Mouse (Mus musculus) heart, adult 11 months (tissue): ENCODE measurements around the gene Ndufaf8.

ENCODE experiments used
- DNase-seq: peaks from one replicate; pipeline ENCODE4 v3.0.0; 2022

Ndufaf8 gene

GRCm38 (mm10) chr11:120086702-120087152 is 12.0 kb upstream of the Ndufaf8 start, which contains the start of gene Cep131:
Cep131 (minus strand) TSS chr11:120086827.
- DNase-seq = peak; percentile 100

DNA sequence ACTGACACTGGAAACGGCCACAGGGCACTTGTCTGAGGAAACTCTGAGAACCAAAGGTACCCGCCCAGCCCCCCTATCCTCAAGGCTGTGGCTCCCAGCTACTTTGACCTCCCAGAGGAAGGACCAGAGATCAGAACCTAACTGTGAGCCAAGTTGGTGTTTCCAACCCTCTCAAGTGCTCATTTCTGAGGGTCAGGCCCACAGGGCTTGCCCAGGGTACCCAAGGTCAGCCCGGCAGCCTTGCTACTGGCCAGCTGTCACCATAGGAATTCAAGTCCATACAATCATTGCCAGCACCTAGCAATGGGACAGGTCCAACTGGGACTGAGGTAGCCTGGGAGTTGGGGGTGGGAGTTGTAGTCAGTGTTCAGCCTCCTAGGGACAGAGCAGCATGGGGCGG is 8.1 kb upstream of the Ndufaf8 start:
- no peak for DNase-seq

- DNase-seq = peak; percentile 93
Observed at GRCm38 (mm10) chr11:120092817-120093591, 5.7 kb upstream of the Ndufaf8 start.

- peak; percentile 91 for DNase-seq
Observed at GRCm38 (mm10) chr11:120101036-120101435, 2.3 kb downstream of the Ndufaf8 start.

GRCm38 (mm10) chr11:120103431-120103997 is 4.8 kb downstream of the Ndufaf8 start:
- DNase-seq = peak; percentile 90

- DNase-seq = no peak
Observed at GRCm38 (mm10) chr11:120107026-120107425, 8.3 kb downstream of the Ndufaf8 start.

DNA sequence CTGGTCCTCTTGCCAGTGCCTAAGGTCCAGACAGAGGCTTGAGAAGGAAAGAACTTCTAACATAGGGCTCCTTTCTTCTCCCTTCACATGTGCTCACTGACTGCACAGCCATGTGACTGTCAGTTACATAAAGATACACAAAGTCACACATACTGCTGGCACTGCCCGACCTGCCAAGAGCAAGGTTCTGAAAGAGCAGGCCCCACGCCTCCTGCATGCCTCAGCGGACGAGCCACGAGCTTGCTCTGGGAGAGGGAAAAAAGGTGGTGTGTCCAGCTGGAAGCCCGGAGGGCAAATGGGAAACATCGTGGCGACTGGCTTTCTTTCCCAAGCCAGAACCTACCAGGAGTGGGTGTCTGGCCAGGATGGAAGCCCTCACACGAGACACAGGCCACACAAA is 9.1 kb downstream of the Ndufaf8 start:
- peak; percentile 95 for DNase-seq

DNA sequence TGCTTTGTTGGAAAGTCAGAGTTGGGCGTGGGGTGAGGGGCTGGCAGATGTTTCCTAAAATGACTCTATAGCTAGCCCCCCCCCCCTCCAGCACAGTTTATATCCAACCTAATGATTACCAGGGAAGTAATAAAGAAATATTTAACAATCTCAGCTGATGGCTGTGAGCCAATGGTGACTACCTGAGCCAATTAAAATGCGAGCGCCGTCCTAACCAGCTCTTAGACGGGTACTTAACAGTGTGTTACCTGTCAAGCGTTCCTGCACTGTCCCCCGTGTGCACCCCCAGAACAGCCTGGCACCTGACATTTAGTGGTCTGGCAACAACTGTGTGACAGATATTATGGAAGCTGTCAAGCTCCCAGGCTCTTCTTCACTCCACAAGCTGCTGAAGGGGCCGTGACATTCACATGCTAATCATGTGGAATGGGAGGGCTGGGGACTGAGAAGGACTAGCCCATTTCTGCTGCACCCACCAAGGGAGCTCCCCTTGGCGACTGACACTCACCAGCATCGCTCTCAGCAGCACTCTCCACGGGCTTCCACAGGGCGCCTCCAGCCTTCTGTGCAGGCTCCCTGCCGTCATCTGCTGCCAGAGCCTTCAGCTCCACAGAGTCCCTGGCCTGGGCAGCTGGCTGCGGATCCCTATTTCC is 11.0 kb downstream of the Ndufaf8 start:
- DNase-seq = no peak

- no peak for DNase-seq
Observed at GRCm38 (mm10) chr11:120110554-120110953, 11.8 kb downstream of the Ndufaf8 start.

DNA sequence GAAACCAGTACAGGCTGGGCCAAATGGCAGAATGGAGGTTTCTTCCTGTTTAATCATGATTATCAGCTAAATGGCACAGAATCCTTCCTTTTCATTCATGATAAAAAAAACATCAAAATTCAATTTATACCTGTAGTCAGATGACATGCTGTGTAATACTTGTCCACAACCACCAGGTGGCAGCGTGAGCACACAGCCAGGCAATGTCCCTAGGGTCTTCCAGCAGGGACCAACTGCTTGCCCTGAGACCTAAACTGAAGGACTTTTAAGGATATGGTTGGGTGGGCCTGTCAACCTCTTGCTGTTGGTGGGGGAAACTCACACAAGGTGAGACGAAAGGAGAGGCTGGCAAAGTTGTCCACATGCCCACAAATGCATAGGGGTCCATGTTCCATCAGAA is 12.3 kb downstream of the Ndufaf8 start:
- no peak for DNase-seq

GRCm38 (mm10) chr11:120112136-120112535 is 13.4 kb downstream of the Ndufaf8 start:
- no peak for DNase-seq

DNA sequence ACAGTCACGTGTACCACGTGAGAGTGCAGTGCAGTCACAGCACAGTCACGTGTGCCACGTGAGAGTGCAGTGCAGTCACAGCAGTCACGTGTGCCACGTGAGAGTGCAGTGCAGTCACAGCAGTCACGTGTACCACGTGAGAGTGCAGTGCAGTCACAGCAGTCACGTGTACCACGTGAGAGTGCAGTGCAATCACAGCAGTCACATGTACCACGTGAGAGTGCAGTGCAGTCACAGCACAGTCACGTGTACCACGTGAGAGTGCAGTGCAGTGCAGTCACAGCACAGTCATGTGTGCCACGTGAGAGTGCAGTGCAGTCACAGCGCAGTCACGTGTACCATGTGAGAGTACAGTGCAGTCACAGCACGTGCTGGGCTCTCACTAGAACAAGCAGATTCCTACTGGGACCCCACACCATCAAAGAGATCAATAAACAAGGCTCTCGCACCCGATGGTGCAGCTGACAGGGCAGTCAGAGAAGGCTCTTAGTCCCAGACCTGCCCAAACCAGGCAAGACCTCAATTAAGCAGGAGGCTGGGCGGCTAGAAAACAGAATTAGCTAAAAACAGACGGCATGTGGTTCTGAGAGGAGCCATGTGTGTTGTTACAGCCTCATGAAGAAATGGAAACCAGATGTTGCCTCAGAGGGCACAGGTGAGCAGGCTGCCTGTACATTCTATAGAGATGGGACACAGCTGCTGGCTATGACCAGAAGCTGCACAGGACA is 15.9 kb downstream of the Ndufaf8 start:
- DNase-seq = no peak

DNA sequence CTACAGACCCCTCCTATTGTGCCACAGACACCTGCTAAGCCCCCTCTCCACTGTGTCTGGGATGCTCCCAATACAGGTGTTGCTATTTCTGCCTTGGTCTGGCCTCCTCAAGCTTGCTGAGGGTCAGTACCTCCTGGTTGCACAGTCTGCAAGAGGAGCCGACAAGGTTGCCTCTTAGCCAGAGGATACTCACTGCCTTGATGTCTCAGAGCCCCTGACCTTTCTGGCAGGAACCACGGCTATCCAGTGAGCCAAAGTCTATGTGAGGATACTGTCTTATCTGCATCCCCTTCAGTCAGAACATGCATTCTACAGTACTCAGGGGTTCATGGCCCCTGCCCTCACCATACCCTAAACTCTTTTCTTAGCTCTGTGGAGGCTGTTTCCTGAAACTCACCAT is 18.9 kb downstream of the Ndufaf8 start:
- no peak for DNase-seq

DNA sequence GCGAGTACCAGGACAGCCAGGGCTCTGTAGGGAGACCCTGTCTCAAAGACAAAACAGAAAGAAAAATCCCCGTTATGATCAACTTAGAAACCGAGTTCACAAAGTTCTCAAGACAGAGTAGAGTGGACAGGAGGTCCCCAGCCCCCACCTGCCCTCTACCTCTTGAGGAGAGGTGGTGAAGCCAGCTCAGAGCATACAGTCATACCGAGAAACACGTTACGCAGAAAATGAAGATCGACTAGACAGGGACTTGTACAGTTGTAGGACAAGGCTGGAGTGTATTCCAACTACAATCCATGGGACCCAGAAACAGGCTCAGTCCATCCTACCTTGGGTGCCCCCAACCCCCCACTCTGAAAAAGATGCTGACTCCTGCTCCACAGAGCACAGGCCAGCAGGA is 20.4 kb downstream of the Ndufaf8 start:
- DNase-seq = no peak

DNA sequence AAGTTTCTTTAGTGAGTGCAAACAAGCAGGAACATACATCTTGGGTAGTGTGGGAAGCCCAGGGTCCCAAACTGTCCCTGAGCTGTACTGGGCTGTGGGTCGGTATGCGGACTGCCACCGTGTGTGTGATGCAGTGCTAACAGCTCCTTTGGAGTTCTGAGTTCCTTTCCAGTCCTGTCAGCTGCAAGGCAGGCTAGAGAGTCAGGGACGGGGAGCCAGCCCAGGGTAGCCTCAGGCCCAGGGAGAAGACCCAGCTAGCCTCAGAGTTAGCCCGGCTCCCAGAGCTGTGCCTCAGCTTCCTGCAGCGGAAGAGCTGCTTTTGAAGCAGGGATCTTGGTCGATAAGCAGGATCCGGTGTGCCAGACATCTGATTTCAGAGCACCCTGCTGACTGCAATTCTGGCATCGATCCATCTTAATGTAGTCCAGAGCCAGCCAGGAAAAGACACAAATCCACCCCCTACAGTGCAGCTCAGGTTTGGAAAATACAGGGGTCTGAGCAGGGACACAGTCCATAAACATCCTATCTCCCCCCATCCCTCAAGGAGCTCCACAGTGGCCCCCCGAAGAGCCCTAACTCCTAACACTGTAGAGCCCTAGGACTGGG is 21.3 kb downstream of the Ndufaf8 start:
- no peak for DNase-seq

- DNase-seq = no peak
Observed at GRCm38 (mm10) chr11:120120642-120121420, 22.1 kb downstream of the Ndufaf8 start.

DNA sequence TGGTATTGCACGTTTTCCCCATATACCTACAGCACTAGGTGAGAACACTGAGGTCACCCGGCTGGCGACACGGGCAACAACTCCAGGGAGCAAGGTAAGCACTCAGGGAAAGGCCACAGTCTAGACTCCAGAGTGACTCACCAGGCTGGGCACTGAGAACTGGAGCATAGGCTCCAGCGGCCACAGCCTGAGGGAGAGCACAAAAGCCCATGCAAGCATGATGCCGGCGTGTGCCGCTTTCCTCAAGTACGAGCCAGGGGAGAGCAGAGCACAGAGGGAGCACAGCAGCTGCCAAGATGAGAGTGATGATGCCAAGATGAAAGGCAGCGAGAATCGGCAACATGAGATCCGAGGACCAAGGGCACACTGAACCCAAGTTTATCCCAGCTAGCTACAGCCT is 23.4 kb downstream of the Ndufaf8 start:
- DNase-seq = peak; percentile 79

- DNase-seq = no peak
Observed at GRCm38 (mm10) chr11:120126845-120127244, 28.1 kb downstream of the Ndufaf8 start.

- DNase-seq = no peak
Observed at GRCm38 (mm10) chr11:120129281-120129680, 30.6 kb downstream of the Ndufaf8 start.

DNA sequence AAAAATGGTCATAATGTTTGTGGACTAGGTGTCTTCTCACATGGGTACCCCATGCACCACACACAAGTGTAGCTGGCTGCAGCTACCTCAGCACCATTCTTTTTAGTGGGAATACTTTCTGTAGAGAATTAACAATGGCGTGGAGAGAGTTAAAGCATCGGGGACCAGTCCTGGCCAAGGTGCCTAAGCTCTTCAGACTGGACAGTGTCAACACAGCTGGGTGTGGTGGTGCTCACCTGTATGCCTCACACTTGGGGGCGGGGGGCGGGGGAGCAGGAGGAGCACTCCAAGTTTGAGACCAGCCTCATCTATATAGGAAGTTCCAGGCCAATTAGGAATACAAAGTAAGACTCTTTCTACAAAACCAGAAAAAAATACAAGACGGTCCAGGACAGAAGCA is 35.4 kb downstream of the Ndufaf8 start:
- DNase-seq = no peak

DNA sequence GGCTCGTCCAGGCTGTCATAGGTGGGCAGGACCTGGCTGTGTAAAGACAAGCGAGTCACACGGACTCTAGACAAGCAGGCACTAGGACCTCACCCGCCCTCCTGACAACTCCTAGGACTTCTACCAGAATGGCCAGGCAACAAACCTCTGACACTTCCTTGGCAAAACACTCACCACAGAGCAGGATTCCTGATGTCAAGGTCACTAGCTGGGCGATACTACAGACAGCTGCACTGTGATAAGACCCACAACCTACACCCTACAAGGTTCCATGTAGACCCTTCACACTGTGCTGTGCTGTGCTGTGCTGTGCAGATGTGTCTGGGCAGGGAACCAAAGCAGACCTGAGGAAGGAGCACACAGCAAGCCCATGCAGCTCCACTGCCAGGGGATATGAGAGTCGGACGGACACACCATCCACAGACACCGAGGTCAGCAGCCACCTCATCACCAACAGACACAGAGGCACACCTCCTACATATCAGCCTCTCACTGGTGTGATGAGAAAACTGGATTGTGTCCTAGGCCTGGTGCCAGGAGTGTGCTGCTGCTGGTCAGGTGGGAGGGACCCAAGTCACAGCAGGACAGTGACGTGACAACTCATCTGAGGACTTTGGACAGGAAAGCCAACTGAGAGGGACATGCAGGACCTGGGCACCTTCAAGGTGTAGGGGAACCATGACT is 36.3 kb downstream of the Ndufaf8 start:
- DNase-seq = peak; percentile 97
